Mouse (Mus musculus) intestine, embryonic 14.5 days (tissue): Measurements from ENCODE around the gene Pla2g3. TPM values are rescaled to one million over a fixed set of nuclear protein-coding genes. Genes with fewer than 3 reads are reported as not detected.

ENCODE experiments used
- ATAC-seq: fragments of 200-750 bp; cut with Nextera tagmentation; replicated peaks from 2 replicates; pipeline ENCODE4 v1.8.0; 2017; ENCODE audit warnings: low read depth, moderate number of reproducible peaks, moderate TSS enrichment, moderate library complexity; ENCODE audit not compliant: low FRiP score, low TSS enrichment
- DNase-seq: peaks from one replicate; pipeline ENCODE4 v3.0.0-alpha.2; 2018; ENCODE audit warnings: low spot score
- H3K27ac ChIP-seq: fragments of 300-500 bp; sonication (generic); 2 replicates; pipeline ENCODE4 v1.5.1; 2014; ENCODE audit warnings: low read depth, mild to moderate bottlenecking, control low read depth
- H3K27me3 ChIP-seq: fragments of 300-500 bp; sonication (generic); replicated peaks from 2 replicates; pipeline ENCODE4 v1.6.1; 2014; ENCODE audit warnings: low read length, control low read depth; ENCODE audit not compliant: control insufficient read depth, insufficient read depth
- H3K36me3 ChIP-seq: fragments of 300-500 bp; sonication (generic); 2 replicates; pipeline ENCODE4 v1.6.1; 2014; ENCODE audit warnings: low read length, control low read depth; ENCODE audit not compliant: control insufficient read depth, insufficient read depth
- H3K4me1 ChIP-seq: fragments of 300-500 bp; sonication (generic); replicated peaks from 2 replicates; pipeline ENCODE4 v1.6.1; 2014; ENCODE audit warnings: low read length, control low read depth, mixed read lengths; ENCODE audit not compliant: control insufficient read depth, insufficient read depth
- H3K4me2 ChIP-seq: fragments of 300-500 bp; sonication (generic); 2 replicates; pipeline ENCODE4 v1.6.1; 2014; ENCODE audit warnings: low read length
- H3K4me3 ChIP-seq: fragments of 300-500 bp; sonication (generic); 2 replicates; pipeline ENCODE4 v1.5.1; 2014; ENCODE audit warnings: low read depth, low read length, control low read depth, mixed read lengths
- H3K9ac ChIP-seq: fragments of 300-500 bp; sonication (generic); 2 replicates; pipeline ENCODE4 v1.6.1; 2014; ENCODE audit warnings: mild to moderate bottlenecking, low read length
- H3K9me3 ChIP-seq: fragments of 300-500 bp; sonication (generic); 2 replicates; pipeline ENCODE4 v1.6.1; 2016; ENCODE audit warnings: low read length, control low read depth; ENCODE audit not compliant: control insufficient read depth
- WGBS: fragments of 180-500 bp; shearing (Covaris S2); extraction: QIAGEN DNeasy Blood & Tissue Kit; methylation state at CpG from one replicate; pipeline ENCODE4 v1.1.7; 2014; 5-methylcytosine and 5-hydroxymethylcytosine counted together
- polyA plus RNA-seq: library from polyadenylated mRNA; unstranded; fragments of >200 nt; fragmentation: Nextera tagmentation; extraction: Ambion mirVana; gene quantifications from 2 replicates; pipeline ENCODE4 v1.2.1, GENCODE M21; 2014

Pla2g3 gene
- polyA plus RNA-seq, 1 experiment from 2014 or later = 0.61 TPM

DNA sequence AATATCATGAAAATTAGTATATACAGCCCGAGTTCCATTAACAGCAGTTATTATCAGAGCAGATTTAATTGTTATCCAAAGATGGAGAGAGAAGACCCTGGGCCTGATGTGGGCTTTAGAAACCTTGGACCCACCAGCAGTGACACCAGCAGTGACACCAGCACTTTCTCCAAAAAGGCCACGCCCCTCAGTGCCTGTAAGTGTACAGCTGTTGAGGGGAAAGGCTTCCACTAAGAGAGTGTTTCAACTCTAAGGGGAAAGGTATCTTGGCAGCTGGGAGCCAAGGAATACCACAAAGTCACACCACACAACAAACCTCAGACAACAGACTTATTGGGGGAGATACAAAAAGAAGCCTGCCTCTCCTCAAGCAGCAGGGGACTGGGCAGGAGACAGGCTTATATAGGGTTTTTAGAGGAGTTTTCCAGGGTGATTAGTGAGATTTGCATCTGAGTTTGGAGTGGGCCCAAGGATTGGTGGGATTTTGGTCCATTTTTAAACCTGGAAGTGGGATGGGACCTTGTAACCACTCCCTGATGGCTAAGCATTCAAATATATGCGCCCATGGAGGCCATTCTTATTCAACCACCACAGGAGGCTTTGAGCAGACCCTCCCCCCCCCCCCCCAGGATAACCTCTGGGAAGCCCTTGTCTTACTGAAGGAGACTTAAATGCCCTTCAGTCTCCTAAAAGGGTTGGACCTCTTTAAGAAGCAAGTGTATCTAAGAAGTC is 60.6 kb downstream of the Pla2g3 start:
- Histone ChIP-seq H3K27me3 (no peaks in the 10 kb centered on the region), H3K4me1 (peaks cover 7% of the 10 kb centered on the region; the same call in 1 of the 2 replicates), H3K4me3 (no peak overlapping the region), H3K9ac (no peak overlapping the region), H3K9me3 (peaks cover 7% of the 10 kb centered on the region; the same call in 1 of the 2 replicates), H3K27ac (no peak overlapping the region), H3K4me2 (no peak overlapping the region), H3K36me3 (no peaks in the 10 kb centered on the region)
- no peak for DNase-seq
- 75% methylated on average over 3 of the region's 3 CpGs for WGBS
- no peak for ATAC-seq

Other genes starting within 250 kb of the Pla2g3 start
- gene Drg1, start 221.9 kb upstream of the Pla2g3 start, polyA plus RNA-seq = 221 and 234 TPM in 2 replicates
- 50.1 and 50.6 TPM in 2 replicates for gene Patz1, start 199.4 kb upstream of the Pla2g3 start, polyA plus RNA-seq
- gene Pik3ip1, start 157.9 kb upstream of the Pla2g3 start, polyA plus RNA-seq = 9.9 and 14.1 TPM in 2 replicates
- 62.8 and 67.3 TPM in 2 replicates for gene Limk2, start 79.1 kb upstream of the Pla2g3 start, polyA plus RNA-seq
- gene Rnf185, start 35.9 kb upstream of the Pla2g3 start, polyA plus RNA-seq = 33.9 and 38.1 TPM in 2 replicates
- 4.1 and 4.3 TPM in 2 replicates for gene Inpp5j, start 16.5 kb downstream of the Pla2g3 start, polyA plus RNA-seq
- 146 and 160 TPM in 2 replicates for gene Selenom, start 26.4 kb downstream of the Pla2g3 start, polyA plus RNA-seq
- gene Smtn, start 52.3 kb downstream of the Pla2g3 start, polyA plus RNA-seq = 87.0 and 88.2 TPM in 2 replicates
- gene Morc2a, start 160.9 kb downstream of the Pla2g3 start, polyA plus RNA-seq = 24.8 and 25.6 TPM in 2 replicates